Mouse (Mus musculus): ENCODE results near the gene Asb18. TPM values are rescaled to one million over a fixed set of nuclear protein-coding genes. Genes with fewer than 3 reads are reported as not detected.

Gene Asb18
- 0.17 and 2.2 TPM in 2 replicates for polyA plus RNA-seq (2012; rRNA removed)

GRCm38 (mm10) chr1:90014446-90014845, at the start of gene Asb18:
Gene Asb18 (minus strand): TSS chr1:90014666.
- no peaks in the 10 kb centered on the region for H3K4me1 ChIP-seq (replicated peaks; ENCODE audit: control insufficient read depth, insufficient read depth, low read length)
- 85% methylated on average over 5 of the region's 5 CpGs for WGBS
- TF ChIP-seq CTCF (IDR thresholded peaks at IDR 0.05; ENCODE audit: borderline replicate concordance, control insufficient read depth, extremely low read depth, insufficient read depth, low read length, poor library complexity) (no peak), POLR2A (IDR thresholded peaks at IDR 0.05; ENCODE audit: control insufficient read depth, extremely low read depth, insufficient read depth, low read length, poor library complexity) (no peak)
- no peaks in the 10 kb centered on the region for H3K36me3 ChIP-seq (ENCODE audit: control insufficient read depth, insufficient read depth, low read length)
- no peak within 1 kb of the TSS for H3K4me3 ChIP-seq (ENCODE audit: control insufficient read depth, insufficient read depth, low read length)
- no peak within 1 kb of the TSS for H3K27ac ChIP-seq (ENCODE audit: control insufficient read depth, insufficient read depth, low read length)
- H3K27me3 ChIP-seq (ENCODE audit: control insufficient read depth, insufficient read depth, low read length), result no peaks in the 10 kb centered on the region
- DNase-seq, result no peak

GRCm38 (mm10) chr1:90060599-90060998, 46.1 kb upstream of the Asb18 start:
- Histone ChIP-seq H3K36me3 (ENCODE audit: control insufficient read depth, insufficient read depth, low read length) (no peaks in the 10 kb centered on the region), H3K27me3 (ENCODE audit: control insufficient read depth, insufficient read depth, low read length) (no peaks in the 10 kb centered on the region), H3K27ac (ENCODE audit: control insufficient read depth, insufficient read depth, low read length) (no peak overlapping the region), H3K4me1 (replicated peaks; ENCODE audit: control insufficient read depth, insufficient read depth, low read length) (no peaks in the 10 kb centered on the region), H3K4me3 (ENCODE audit: control insufficient read depth, insufficient read depth, low read length) (no peak overlapping the region)
- 31% methylated on average over 7 of the region's 7 CpGs for WGBS
- DNase-seq, result no peak
- no peak for TF ChIP-seq CTCF (IDR thresholded peaks at IDR 0.05; ENCODE audit: borderline replicate concordance, control insufficient read depth, extremely low read depth, insufficient read depth, low read length, poor library complexity)
- no peak for TF ChIP-seq POLR2A (IDR thresholded peaks at IDR 0.05; ENCODE audit: control insufficient read depth, extremely low read depth, insufficient read depth, low read length, poor library complexity)

GRCm38 (mm10) chr1:90060054-90060453, 45.6 kb upstream of the Asb18 start:
- 85% methylated on average over 3 of the region's 3 CpGs for WGBS
- Histone ChIP-seq H3K27ac (ENCODE audit: control insufficient read depth, insufficient read depth, low read length) (no peak overlapping the region), H3K4me3 (ENCODE audit: control insufficient read depth, insufficient read depth, low read length) (no peak overlapping the region), H3K4me1 (replicated peaks; ENCODE audit: control insufficient read depth, insufficient read depth, low read length) (no peaks in the 10 kb centered on the region), H3K27me3 (ENCODE audit: control insufficient read depth, insufficient read depth, low read length) (no peaks in the 10 kb centered on the region), H3K36me3 (ENCODE audit: control insufficient read depth, insufficient read depth, low read length) (no peaks in the 10 kb centered on the region)
- DNase-seq, result no peak
- TF ChIP-seq POLR2A (IDR thresholded peaks at IDR 0.05; ENCODE audit: control insufficient read depth, extremely low read depth, insufficient read depth, low read length, poor library complexity) (no peak), CTCF (IDR thresholded peaks at IDR 0.05; ENCODE audit: borderline replicate concordance, control insufficient read depth, extremely low read depth, insufficient read depth, low read length, poor library complexity) (no peak)

- H3K27ac ChIP-seq (ENCODE audit: control insufficient read depth, insufficient read depth, low read length), result no peak overlapping the region
- H3K4me3 ChIP-seq (ENCODE audit: control insufficient read depth, insufficient read depth, low read length), result no peak overlapping the region
- DNase-seq, result no peak
- no peaks in the 10 kb centered on the region for H3K27me3 ChIP-seq (ENCODE audit: control insufficient read depth, insufficient read depth, low read length)
- H3K4me1 ChIP-seq (replicated peaks; ENCODE audit: control insufficient read depth, insufficient read depth, low read length), result no peaks in the 10 kb centered on the region
- 94% methylated on average over 4 of the region's 4 CpGs for WGBS
- H3K36me3 ChIP-seq (ENCODE audit: control insufficient read depth, insufficient read depth, low read length), result no peaks in the 10 kb centered on the region
- TF ChIP-seq POLR2A (IDR thresholded peaks at IDR 0.05; ENCODE audit: control insufficient read depth, extremely low read depth, insufficient read depth, low read length, poor library complexity) (no peak), CTCF (IDR thresholded peaks at IDR 0.05; ENCODE audit: borderline replicate concordance, control insufficient read depth, extremely low read depth, insufficient read depth, low read length, poor library complexity) (no peak)
These were observed 40.5 kb upstream of the Asb18 start for GRCm38 (mm10) chr1:90054991-90055390.

- TF ChIP-seq CTCF (IDR thresholded peaks at IDR 0.05; ENCODE audit: borderline replicate concordance, control insufficient read depth, extremely low read depth, insufficient read depth, low read length, poor library complexity), result no peak
- no peak for TF ChIP-seq POLR2A (IDR thresholded peaks at IDR 0.05; ENCODE audit: control insufficient read depth, extremely low read depth, insufficient read depth, low read length, poor library complexity)
- Histone ChIP-seq H3K4me1 (replicated peaks; ENCODE audit: control insufficient read depth, insufficient read depth, low read length) (no peaks in the 10 kb centered on the region), H3K36me3 (ENCODE audit: control insufficient read depth, insufficient read depth, low read length) (no peaks in the 10 kb centered on the region), H3K27ac (ENCODE audit: control insufficient read depth, insufficient read depth, low read length) (no peak overlapping the region), H3K27me3 (ENCODE audit: control insufficient read depth, insufficient read depth, low read length) (no peaks in the 10 kb centered on the region), H3K4me3 (ENCODE audit: control insufficient read depth, insufficient read depth, low read length) (no peak overlapping the region)
- WGBS, result 11% methylated on average over 5 of the region's 5 CpGs
- DNase-seq, result no peak
These were observed 36.9 kb upstream of the Asb18 start for GRCm38 (mm10) chr1:90051347-90051746.

GRCm38 (mm10) chr1:90050046-90050739, 35.7 kb upstream of the Asb18 start:
- Histone ChIP-seq H3K36me3 (ENCODE audit: control insufficient read depth, insufficient read depth, low read length) (no peaks in the 10 kb centered on the region), H3K27me3 (ENCODE audit: control insufficient read depth, insufficient read depth, low read length) (no peaks in the 10 kb centered on the region), H3K27ac (ENCODE audit: control insufficient read depth, insufficient read depth, low read length) (no peak overlapping the region), H3K4me1 (replicated peaks; ENCODE audit: control insufficient read depth, insufficient read depth, low read length) (no peaks in the 10 kb centered on the region), H3K4me3 (ENCODE audit: control insufficient read depth, insufficient read depth, low read length) (no peak overlapping the region)
- whole genome bisulfite sequencing, result 24% methylated on average over 20 of the region's 20 CpGs
- TF ChIP-seq CTCF (IDR thresholded peaks at IDR 0.05; ENCODE audit: borderline replicate concordance, control insufficient read depth, extremely low read depth, insufficient read depth, low read length, poor library complexity), result no peak
- no peak for TF ChIP-seq POLR2A (IDR thresholded peaks at IDR 0.05; ENCODE audit: control insufficient read depth, extremely low read depth, insufficient read depth, low read length, poor library complexity)
- no peak for DNase-seq
